Mouse (Mus musculus) lung, embryonic 14.5 days (tissue): Measurements from ENCODE around the gene Zfp37. TPM values are rescaled to one million over a fixed set of nuclear protein-coding genes. Genes with fewer than 3 reads are reported as not detected.

Experiments used
- ATAC-seq: fragments of 200-750 bp; cut with Nextera tagmentation; 2 replicates; pipeline ENCODE4 v1.8.0; 2017; ENCODE audit warnings: mild to moderate bottlenecking, moderate TSS enrichment, moderate library complexity; ENCODE audit not compliant: insufficient read depth
- DNase-seq: peaks from one replicate; pipeline ENCODE4 v3.0.0-alpha.2; 2015
- H3K27ac ChIP-seq: fragments of 300-500 bp; sonication (generic); 2 replicates; pipeline ENCODE4 v1.5.1; 2014; ENCODE audit warnings: low read depth, mild to moderate bottlenecking, moderate library complexity
- H3K27me3 ChIP-seq: fragments of 300-500 bp; sonication (generic); 2 replicates; pipeline ENCODE4 v1.6.1; 2014; ENCODE audit warnings: low read length, control low read depth; ENCODE audit not compliant: insufficient read depth
- H3K36me3 ChIP-seq: fragments of 300-500 bp; sonication (generic); 2 replicates; pipeline ENCODE4 v1.6.1; 2014; ENCODE audit warnings: control low read depth; ENCODE audit not compliant: insufficient read depth
- H3K4me1 ChIP-seq: fragments of 300-500 bp; sonication (generic); 2 replicates; pipeline ENCODE4 v1.6.1; 2014; ENCODE audit warnings: antibody characterized with exemption, control low read depth; ENCODE audit not compliant: insufficient read depth
- H3K4me2 ChIP-seq: fragments of 300-500 bp; sonication (generic); 2 replicates; pipeline ENCODE4 v1.6.1; 2014; ENCODE audit warnings: mild to moderate bottlenecking
- H3K4me3 ChIP-seq: fragments of 300-500 bp; sonication (generic); 2 replicates; pipeline ENCODE4 v1.5.1; 2014; ENCODE audit warnings: low read depth, low read length
- H3K9ac ChIP-seq: fragments of 300-500 bp; sonication (generic); 2 replicates; pipeline ENCODE4 v1.6.1; 2014
- H3K9me3 ChIP-seq: fragments of 300-500 bp; sonication (generic); 2 replicates; pipeline ENCODE4 v1.6.1; 2016; ENCODE audit warnings: low read depth, low read length, control low read depth
- CTCF ChIP-seq: IDR thresholded peaks from 2 replicates; pipeline ENCODE4 v1.5.1; 2016; ENCODE audit warnings: antibody characterized with exemption, low read depth
- WGBS: fragments of 180-500 bp; shearing (Covaris S2); extraction: QIAGEN DNeasy Blood & Tissue Kit; methylation state at CpG from one replicate; pipeline ENCODE4 v1.1.7; 2014; 5-methylcytosine and 5-hydroxymethylcytosine counted together
- polyA plus RNA-seq: library from polyadenylated mRNA; unstranded; fragments of >200 nt; fragmentation: Nextera tagmentation; extraction: Ambion mirVana; gene quantifications from 2 replicates; pipeline ENCODE4 v1.2.1, GENCODE M21; 2014

Zfp37 gene
- 12.7 and 13.3 TPM in 2 replicates for polyA plus RNA-seq

- DNase-seq: peak; percentile 24
- no peak within 1 kb of the TSS for H3K4me3 ChIP-seq
- H3K36me3 ChIP-seq: no peaks in the 10 kb centered on the region
- no peak within 1 kb of the TSS for H3K4me2 ChIP-seq
- H3K27ac ChIP-seq: no peak within 1 kb of the TSS
- peak; percentile 48; the same call in 1 of the 2 replicates for TF ChIP-seq CTCF
- H3K9ac ChIP-seq: no peak within 1 kb of the TSS
- 68% methylated on average over 13 of the region's 13 CpGs for WGBS
- H3K4me1 ChIP-seq: no peaks in the 10 kb centered on the region
- no peaks in the 10 kb centered on the region for H3K9me3 ChIP-seq
- no peak for ATAC-seq
- no peaks in the 10 kb centered on the region for H3K27me3 ChIP-seq
Observed at GRCm38 (mm10) chr4:62230769-62231168, at the start of gene Zfp37. TSS of gene Zfp37 (minus strand) at chr4:62231047.

- ATAC-seq: peak; percentile 74
Observed at GRCm38 (mm10) chr4:62278081-62278480, 47.2 kb upstream of the Zfp37 start.

GRCm38 (mm10) chr4:62277222-62277621 lies 46.4 kb upstream of the Zfp37 start:
- 66% methylated on average over 3 of the region's 3 CpGs for WGBS
- TF ChIP-seq CTCF: peak; percentile 42
- no peak for ATAC-seq

More at GRCm38 (mm10) chr4:62278081-62278480, 47.2 kb upstream of the Zfp37 start:
- WGBS: 55% methylated on average over 4 of the region's 4 CpGs
- Histone ChIP-seq H3K4me1 (no peaks in the 10 kb centered on the region), H3K36me3 (no peaks in the 10 kb centered on the region), H3K9me3 (no peaks in the 10 kb centered on the region), H3K27me3 (no peaks in the 10 kb centered on the region), H3K4me3 (no peak overlapping the region), H3K9ac (no peak overlapping the region), H3K27ac (peak overlapping the region; percentile 63; the same call in 1 of the 2 replicates), H3K4me2 (no peak overlapping the region)
- peak; percentile 38 for TF ChIP-seq CTCF
- DNase-seq: peak; percentile 48

GRCm38 (mm10) chr4:62276642-62277041 lies 45.8 kb upstream of the Zfp37 start:
- no peaks in the 10 kb centered on the region for H3K4me1 ChIP-seq
- no peaks in the 10 kb centered on the region for H3K9me3 ChIP-seq
- ATAC-seq: no peak
- no peak overlapping the region for H3K9ac ChIP-seq
- TF ChIP-seq CTCF: no peak
- peak overlapping the region; percentile 46; the same call in 1 of the 2 replicates for H3K27ac ChIP-seq
- 58% methylated on average over 10 of the region's 10 CpGs for WGBS
- H3K4me3 ChIP-seq: no peak overlapping the region
- H3K27me3 ChIP-seq: no peaks in the 10 kb centered on the region
- H3K36me3 ChIP-seq: no peaks in the 10 kb centered on the region
- no peak overlapping the region for H3K4me2 ChIP-seq
- no peak for DNase-seq

More at GRCm38 (mm10) chr4:62277222-62277621, 46.4 kb upstream of the Zfp37 start:
- Histone ChIP-seq H3K9me3 (no peaks in the 10 kb centered on the region), H3K36me3 (no peaks in the 10 kb centered on the region), H3K27ac (peak overlapping the region; percentile 46; the same call in 1 of the 2 replicates), H3K4me3 (no peak overlapping the region), H3K4me2 (no peak overlapping the region), H3K9ac (no peak overlapping the region), H3K27me3 (no peaks in the 10 kb centered on the region), H3K4me1 (no peaks in the 10 kb centered on the region)
- no peak for DNase-seq

GRCm38 (mm10) chr4:62274841-62275536 lies 44.1 kb upstream of the Zfp37 start:
- ATAC-seq (no peak), DNase-seq (no peak)
- no peak overlapping the region for H3K9ac ChIP-seq
- H3K27me3 ChIP-seq: no peaks in the 10 kb centered on the region
- no peaks in the 10 kb centered on the region for H3K36me3 ChIP-seq
- no peak overlapping the region for H3K27ac ChIP-seq
- TF ChIP-seq CTCF: no peak
- H3K4me2 ChIP-seq: no peak overlapping the region
- WGBS: 33% methylated on average over 12 of the region's 12 CpGs
- H3K4me3 ChIP-seq: no peak overlapping the region
- H3K9me3 ChIP-seq: no peaks in the 10 kb centered on the region
- no peaks in the 10 kb centered on the region for H3K4me1 ChIP-seq

- Histone ChIP-seq H3K4me1 (no peaks in the 10 kb centered on the region), H3K27me3 (no peaks in the 10 kb centered on the region), H3K36me3 (no peaks in the 10 kb centered on the region), H3K4me2 (no peak overlapping the region), H3K4me3 (no peak overlapping the region), H3K27ac (no peak overlapping the region), H3K9me3 (no peaks in the 10 kb centered on the region), H3K9ac (no peak overlapping the region)
- no peak for TF ChIP-seq CTCF
- 84% methylated on average over 10 of the region's 10 CpGs for whole genome bisulfite sequencing
- DNase-seq: no peak
- ATAC-seq: no peak
Observed at GRCm38 (mm10) chr4:62273916-62274315, 43.1 kb upstream of the Zfp37 start.

- Histone ChIP-seq H3K27ac (no peak overlapping the region), H3K9ac (no peak overlapping the region), H3K4me3 (no peak overlapping the region), H3K36me3 (no peaks in the 10 kb centered on the region), H3K9me3 (no peaks in the 10 kb centered on the region), H3K4me1 (no peaks in the 10 kb centered on the region), H3K27me3 (no peaks in the 10 kb centered on the region), H3K4me2 (no peak overlapping the region)
- ATAC-seq (no peak), DNase-seq (no peak)
- 79% methylated on average over 10 of the region's 10 CpGs for WGBS
- TF ChIP-seq CTCF: no peak
Observed at GRCm38 (mm10) chr4:62272696-62273095, 41.8 kb upstream of the Zfp37 start.
